Mouse (Mus musculus) heart, adult 18-20 months (tissue): ENCODE measurements at regions not wholly inside any gene's neighbourhood (a gene's known extent, or its start where the extent isn't known, plus 50 kb on each side); places are given as distances from the start of the nearest gene placed in this dataset.

ENCODE experiments used
- DNase-seq, 2 experiments: peaks; one replicate each; pipeline ENCODE4 v3.0.0; 2021 to 2022; ENCODE audit warnings: mixed read lengths in 1 of 2

DNA sequence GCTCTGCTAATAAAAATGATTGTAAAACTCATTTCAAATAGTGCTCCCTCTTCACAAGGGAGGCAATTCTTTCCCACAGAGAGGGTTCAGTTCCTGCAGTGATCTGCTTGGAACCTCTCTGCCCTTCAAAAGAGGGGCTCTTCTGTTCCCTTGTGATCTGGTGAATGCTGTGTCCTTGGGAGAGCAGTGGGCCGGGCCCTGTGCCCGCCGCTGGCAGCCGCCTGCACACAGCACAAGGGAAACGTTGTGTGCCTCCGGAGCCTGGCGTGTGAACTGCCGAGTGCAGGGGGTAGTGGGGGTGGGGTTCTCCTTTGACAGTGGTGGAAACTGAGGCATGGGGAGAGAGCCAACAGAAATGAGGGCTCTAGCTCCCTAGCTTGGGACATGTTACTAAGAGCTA is 54.4 kb upstream of the Csrp1 start:
- no peak for DNase-seq

DNA sequence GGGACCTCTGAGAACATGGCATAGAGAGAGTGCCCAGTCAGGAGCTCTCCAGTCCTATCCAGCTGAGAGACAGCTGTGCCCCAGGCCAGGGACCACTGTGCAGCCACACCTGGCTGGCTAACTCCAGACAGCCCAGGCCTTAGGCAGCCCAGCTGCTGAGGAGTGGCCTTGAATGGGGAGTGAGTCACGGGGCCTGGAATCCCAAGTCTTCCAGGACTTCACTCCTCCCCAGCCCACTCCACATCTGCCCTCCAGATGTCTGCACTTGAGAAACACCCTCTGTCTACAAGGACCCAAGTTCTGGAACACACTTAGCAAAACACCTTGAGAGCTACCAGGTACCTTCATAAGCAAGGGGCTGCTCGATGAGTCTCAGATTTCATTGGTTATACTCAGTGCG is 51.5 kb upstream of the Csrp1 start:
- DNase-seq: peak; percentile 58 to 70

DNA sequence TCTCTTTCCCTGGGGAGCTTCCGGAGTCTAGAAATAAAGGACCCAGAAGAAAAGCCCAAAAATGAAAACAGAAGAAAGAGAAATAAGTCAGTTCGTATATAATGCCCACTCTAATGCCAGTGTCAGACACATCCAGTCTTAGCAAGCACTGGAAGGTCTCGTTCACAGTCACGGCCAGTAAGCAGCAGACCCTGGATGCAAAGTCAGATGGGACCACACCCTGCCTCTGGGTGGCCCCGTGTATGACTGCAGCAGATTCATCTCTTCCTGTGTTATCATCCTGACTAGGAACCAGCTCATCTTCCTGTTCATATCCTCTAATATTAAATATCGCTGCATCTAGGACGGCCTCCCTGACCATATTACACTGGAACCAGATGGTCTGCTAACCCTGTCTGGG is 50.9 kb upstream of the Csrp1 start:
- DNase-seq: no peak

DNA sequence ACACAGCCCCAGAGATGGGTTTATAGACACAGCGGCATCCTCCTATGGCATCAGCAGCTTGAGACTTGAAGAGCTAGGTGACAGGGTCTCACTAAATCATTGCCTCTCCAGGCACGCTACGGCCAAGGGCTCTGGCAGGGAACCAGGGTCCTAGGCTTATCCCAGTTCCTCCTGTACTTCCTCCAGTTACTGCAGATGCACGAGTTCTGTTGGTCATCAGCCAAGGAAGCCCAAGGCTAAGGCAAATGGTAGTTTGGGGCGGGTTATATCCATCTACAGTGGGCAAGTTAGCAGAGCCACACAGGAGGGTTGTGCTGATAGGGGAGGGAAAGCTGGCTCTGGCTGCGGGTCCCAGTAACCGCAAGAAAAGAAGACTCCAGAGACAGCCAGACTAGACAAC is 50.1 kb upstream of the Csrp1 start:
- peak; percentile 82 to 89 for DNase-seq
